Mouse (Mus musculus) stomach, postnatal 0 days (tissue): Measurements from ENCODE around the gene Plod2.

Experiments
- CTCF ChIP-seq: IDR thresholded peaks from 2 replicates; pipeline ENCODE4 v1.5.1; 2016; ENCODE audit warnings: antibody characterized with exemption, low read depth, mild to moderate bottlenecking, moderate library complexity
- EP300 ChIP-seq: optimal IDR thresholded peaks from 2 replicates; pipeline ENCODE3; 2016; ENCODE audit warnings: antibody characterized with exemption

DNA sequence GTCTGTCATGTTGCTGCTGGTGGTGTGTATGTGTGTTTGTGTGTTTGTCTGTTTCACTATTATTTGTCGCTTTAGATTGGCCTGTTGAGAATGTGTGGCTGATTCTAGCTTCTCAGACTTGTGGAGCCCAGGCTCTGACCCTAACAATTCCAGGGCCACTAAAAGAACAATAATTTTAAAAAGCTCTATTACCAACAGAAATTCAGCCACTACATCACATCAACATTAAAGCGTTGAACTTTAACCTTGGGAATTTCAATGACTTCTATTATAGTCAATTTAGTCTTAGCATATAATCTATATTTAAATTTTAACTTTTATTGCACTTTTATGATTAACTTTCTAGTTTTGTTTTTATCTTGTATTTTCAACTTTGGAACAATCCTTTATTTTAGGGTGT, 74.4 kb downstream of the Plod2 start:
- TF ChIP-seq CTCF (no peak), EP300 (no peak)
